Mouse (Mus musculus): ENCODE measurements around the gene Pla2g2d. TPM values are rescaled to one million over a fixed set of nuclear protein-coding genes. Genes with fewer than 3 reads are reported as not detected.

The Pla2g2d gene
- polyA plus RNA-seq, 1 experiment from 2014 or later: 0.41 TPM

GRCm38 (mm10) chr4:138827147-138827546, 51.6 kb downstream of the Pla2g2d start:
- Histone ChIP-seq H3K27ac (ENCODE audit: low read depth, low read length) (no peak overlapping the region), H3K4me3 (ENCODE audit: low read depth, low read length) (no peak overlapping the region), H3K27me3 (ENCODE audit: control insufficient read depth, insufficient read depth, low read length) (no peaks in the 10 kb centered on the region), H3K36me3 (ENCODE audit: control insufficient read depth, insufficient read depth, low read length) (no peaks in the 10 kb centered on the region), H3K4me1 (ENCODE audit: control insufficient read depth, insufficient read depth, low read length) (no peaks in the 10 kb centered on the region), H3K9ac (ENCODE audit: low read length) (no peak overlapping the region), H3K4me2 (no peak overlapping the region), H3K9me3 (ENCODE audit: control insufficient read depth, low read length) (no peaks in the 10 kb centered on the region; the same call in 1 of the 2 replicates)
- WGBS: 57% methylated on average over 11 of the region's 11 CpGs
- no peak for DNase-seq (ENCODE audit: low spot score, missing footprints)
- ATAC-seq (ENCODE audit: low FRiP score): no peak

Other genes starting within 250 kb of the Pla2g2d start
- 0.15 and 0.28 TPM in 2 replicates for gene Vwa5b1, start 139.9 kb upstream of the Pla2g2d start, polyA plus RNA-seq (2014; fragmentation: Nextera tagmentation; extraction: Ambion mirVana)
- gene Pla2g2c, start 50.9 kb upstream of the Pla2g2d start, polyA plus RNA-seq (2014; fragmentation: Nextera tagmentation; extraction: Ambion mirVana): 0.81 and 0.96 TPM in 2 replicates
- gene Ubxn10, start 38.6 kb upstream of the Pla2g2d start, polyA plus RNA-seq (2014; fragmentation: Nextera tagmentation; extraction: Ambion mirVana): 1.5 TPM in 2 replicates
- gene Pla2g2f, start 18.1 kb upstream of the Pla2g2d start, polyA plus RNA-seq (2014; fragmentation: Nextera tagmentation; extraction: Ambion mirVana): 0.08 and 0.12 TPM in 2 replicates
- gene Pla2g5, start 87.7 kb downstream of the Pla2g2d start, polyA plus RNA-seq (2014; fragmentation: Nextera tagmentation; extraction: Ambion mirVana): 0.22 TPM in 1 of 2 replicates, not detected in the other
- gene Gm13030, start 98.2 kb downstream of the Pla2g2d start, polyA plus RNA-seq (2014; fragmentation: Nextera tagmentation; extraction: Ambion mirVana): not detected in 2 replicates
- not detected in 2 replicates for gene Pla2g2e, start 102.2 kb downstream of the Pla2g2d start, polyA plus RNA-seq (2014; fragmentation: Nextera tagmentation; extraction: Ambion mirVana)
- gene Otud3, start 138.2 kb downstream of the Pla2g2d start, polyA plus RNA-seq (2014; fragmentation: Nextera tagmentation; extraction: Ambion mirVana): 2.7 and 3.0 TPM in 2 replicates
- not detected in 2 replicates for gene Rnf186, start 191.4 kb downstream of the Pla2g2d start, polyA plus RNA-seq (2014; fragmentation: Nextera tagmentation; extraction: Ambion mirVana)
- 0.46 and 0.90 TPM in 2 replicates for gene Tmco4, start 197.2 kb downstream of the Pla2g2d start, polyA plus RNA-seq (2014; fragmentation: Nextera tagmentation; extraction: Ambion mirVana)

All from midbrain, embryonic 11.5 days (tissue).